Mouse (Mus musculus) spleen, postnatal 4 days (tissue): ENCODE measurements at regions not wholly inside any gene's neighbourhood (a gene's known extent, or its start where the extent isn't known, plus 50 kb on each side); places are given as distances from the start of the nearest gene placed in this dataset.
"Not testable (repeated sequence)": the region's sequence is repeated elsewhere in the genome, so short reads cannot be mapped to it uniquely, and the experiment has no call there.

Source experiments
- DNase-seq, 2 experiments: peaks; one replicate each; pipeline ENCODE4 v3.0.0; 2022; ENCODE audit warnings: low spot score in 2 of 2

DNA sequence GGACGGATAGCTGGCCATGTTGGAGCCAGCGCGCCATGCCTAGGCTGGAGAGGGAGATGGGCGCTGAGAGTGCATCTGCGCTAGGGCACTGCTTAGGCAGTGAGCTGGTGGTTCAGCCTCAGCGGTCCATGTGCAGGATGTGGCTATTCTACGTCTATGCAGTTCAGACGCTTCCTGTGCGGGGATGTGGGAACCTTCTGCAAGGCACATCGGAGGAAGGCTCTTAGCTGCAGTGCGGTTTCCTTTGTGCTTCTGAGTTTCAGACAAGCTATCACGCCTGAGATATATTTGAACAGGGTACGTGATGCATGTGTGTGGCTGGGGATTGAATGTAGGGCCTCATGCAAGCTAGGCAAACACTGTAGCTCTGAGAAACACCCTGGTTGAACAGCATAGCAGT, 54.4 kb upstream of the Lrpprc start:
- peak in 1 of 2 experiments; percentile 27 for DNase-seq

DNA sequence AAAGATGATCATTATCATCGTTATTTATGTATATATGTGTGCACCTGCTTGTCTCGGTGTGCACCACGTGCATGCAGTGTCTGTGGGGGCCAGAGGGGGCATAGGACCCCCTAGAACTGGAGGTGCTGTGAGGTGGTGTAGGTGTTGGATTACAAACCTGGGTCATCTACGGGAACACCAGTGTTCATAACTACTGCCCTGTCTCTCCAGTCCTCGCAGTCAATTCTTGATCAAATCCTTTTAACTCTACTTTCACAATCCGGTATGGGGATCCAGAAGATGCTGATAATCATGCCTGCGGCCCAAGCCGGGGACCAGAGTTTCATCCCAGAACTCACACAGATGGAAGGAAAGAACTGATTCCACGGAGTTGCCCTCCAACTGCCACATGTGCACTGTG, 55.6 kb upstream of the Lrpprc start:
- DNase-seq, result no peak

DNA sequence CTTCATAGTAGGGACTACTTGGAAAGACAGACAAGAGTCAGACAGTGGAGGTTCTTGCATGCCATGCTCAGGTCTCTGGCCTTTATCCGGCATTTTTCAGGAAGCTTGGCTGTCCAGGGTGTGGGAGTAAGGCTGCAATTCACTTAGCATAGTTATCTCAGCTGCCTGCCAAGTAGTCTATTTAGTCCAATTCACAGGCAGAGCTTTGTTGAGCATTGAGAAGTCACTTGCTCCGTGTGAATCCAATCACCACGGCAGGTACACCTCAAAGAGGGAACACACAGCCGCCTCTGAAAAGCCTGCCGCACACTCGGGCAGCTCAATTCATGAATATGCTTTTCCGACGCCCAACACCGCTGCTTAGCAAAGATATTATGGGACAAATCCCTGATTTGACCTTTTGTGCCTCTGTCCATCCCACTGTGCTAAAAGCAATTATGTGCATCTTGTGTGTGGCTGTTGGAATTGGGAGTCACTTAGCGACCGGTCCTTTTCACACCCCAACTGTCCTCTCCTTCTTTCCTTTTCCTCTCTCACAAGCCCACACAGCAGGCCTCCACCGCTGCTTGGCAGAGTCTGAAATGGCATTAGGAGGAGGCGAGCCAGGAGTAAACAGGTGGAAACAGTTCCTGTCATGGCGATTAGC, 57.9 kb upstream of the Lrpprc start:
- DNase-seq, result no peak

DNA sequence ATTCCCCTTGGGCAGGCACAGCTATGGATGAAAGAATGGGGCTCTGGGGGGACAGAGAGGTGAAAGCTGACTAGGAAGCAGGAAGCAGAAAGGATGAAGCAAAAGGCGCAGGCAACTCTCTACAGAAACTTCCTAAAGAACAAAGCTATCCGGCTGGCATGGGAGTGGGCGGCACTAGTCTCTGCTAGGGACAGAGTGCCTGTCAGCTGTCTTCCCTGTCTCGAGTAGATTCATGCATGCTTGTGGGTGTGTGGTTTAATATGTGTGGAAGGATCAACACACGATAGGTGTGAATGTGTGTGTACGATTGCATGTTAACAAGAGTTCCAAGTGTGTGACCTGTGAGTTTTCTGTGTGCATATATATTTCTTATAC, 58.4 kb upstream of the Lrpprc start:
- DNase-seq, result no peak

DNA sequence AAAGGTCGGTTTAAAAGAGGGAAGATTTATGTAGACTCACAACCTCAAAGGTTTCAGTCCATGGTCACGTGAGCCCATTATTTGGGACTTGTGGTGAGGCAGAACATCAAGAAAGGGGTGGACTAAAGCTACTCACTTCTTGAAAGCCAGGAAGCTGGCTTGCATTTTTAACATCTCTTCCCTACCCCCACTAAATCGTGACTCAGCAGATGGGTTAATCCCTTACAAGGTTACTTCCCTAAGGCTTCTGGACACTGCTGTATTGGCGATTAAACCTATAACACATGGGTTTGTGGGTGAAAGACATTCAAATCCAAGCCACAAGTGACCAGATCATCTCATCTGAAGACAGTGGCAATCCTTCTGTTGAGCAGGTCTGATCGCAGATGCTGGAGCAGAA, 59.9 kb upstream of the Lrpprc start:
- no peak for DNase-seq

DNA sequence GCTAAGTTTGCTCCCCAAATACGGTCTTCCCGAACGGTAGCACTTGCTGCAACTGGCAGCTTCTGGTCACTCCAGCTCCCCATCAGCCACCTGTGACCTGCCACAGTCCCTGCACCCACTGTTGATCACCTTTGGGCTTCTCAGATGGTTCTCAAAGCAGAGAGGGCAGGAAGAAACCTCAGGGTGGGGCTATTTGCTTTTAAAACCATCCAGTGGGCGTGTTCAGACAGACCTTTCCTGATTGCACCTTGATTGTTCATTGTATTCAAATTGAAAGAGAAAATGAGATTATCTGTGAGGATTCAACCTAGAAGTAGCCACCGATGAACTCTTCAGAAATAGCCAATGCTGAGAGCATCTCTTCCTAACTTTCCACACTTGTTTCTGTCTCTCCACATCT, 60.3 kb upstream of the Lrpprc start:
- no peak for DNase-seq

DNA sequence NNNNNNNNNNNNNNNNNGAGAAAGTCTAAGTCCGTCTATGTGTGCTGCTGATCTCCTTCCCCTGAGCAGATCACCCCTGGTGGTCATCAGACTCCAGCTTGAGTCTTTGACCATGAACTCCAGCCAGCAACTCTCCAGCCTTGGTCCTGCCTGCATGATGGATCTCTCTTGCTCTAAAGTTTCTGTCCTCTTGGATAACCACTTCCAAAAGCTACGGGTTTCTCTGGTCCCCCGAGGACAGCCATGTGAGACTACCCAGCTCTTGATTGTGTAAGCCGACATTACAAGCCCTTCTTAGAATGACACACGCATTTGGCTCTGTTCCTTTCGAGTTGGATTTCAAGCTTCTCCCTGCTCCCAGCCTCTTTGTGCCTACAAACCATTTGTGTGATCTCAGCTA, 66.4 kb upstream of the Lrpprc start:
- DNase-seq, result no peak

DNA sequence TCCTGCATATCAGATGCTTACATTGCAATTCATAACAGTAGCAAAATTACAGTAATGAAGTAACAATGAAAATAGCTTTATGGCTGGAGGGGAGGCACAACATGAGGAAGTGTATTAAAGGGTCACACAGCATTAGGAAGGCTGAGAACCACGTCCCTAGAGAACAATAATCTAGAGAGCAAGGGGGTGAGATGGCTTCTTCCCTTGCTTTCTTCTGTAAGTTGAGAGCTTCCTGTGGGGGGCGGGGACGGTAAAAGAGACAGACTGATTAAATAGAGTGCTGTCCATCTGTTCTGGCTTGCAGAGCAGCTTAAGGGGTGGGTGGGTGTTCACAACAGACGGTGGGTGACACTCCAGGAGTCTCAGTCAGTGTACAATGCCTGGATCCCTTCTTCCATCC, 68.2 kb upstream of the Lrpprc start:
- DNase-seq, result no peak

DNA sequence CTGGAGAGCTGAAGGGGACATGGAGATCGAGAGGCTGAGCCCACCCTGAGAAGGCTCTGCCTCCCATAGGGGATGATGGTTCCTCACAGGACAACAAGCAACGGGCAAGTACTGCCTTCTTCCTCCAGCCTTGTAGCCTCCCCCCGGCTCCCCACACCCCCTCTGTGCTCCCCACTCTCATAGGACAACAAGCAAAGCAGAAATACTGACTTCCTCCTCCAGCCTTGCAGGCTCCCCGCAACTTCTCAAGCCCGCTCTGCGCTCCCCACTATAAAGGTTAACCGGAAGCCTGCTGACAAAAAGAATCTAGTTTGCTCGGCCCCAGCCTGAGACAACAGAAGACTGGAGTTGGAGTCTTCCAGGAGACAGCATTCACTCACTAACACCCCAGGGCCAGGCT, 69.3 kb upstream of the Lrpprc start:
- DNase-seq, result no peak

DNA sequence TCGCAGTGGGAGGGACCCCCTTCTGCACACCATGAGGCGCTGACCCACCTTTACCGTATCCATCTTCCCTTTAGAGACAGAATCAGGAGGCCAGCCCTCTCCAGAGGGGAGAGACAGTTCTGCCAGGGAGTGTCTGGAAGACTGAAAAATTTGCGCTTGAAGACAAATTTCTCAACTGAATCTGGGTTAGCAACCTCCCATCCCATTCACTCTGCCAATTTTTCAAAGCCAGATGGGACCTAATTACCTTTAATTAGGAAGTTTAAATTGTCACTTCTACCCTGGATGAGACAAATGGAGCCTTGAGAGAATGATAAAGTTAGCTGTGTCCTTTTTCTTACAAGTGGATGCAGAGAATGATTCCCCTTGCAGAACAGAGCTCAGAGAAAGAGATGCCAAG, 70.2 kb upstream of the Lrpprc start:
- no peak for DNase-seq

DNA sequence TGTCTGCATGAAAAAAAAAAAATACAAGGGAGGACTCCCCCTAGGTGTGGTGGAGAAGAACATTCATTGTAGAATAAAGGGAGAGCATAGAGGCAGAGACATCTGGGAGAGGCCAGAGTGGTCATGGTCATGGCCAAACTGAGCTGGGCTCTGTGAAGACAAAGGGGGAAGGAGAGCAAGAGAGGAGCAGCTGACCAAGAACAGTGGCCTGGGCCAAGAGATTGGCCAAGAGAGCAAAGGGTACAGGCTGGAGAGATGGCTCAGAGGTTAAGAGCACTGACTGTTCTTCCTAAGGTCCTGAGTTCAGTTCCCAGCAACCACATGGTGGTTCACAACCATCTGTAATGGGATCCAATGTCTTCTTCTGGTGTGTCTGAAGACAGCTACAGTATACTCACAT, 73.6 kb upstream of the Lrpprc start:
- DNase-seq, result not testable (repeated sequence)

DNA sequence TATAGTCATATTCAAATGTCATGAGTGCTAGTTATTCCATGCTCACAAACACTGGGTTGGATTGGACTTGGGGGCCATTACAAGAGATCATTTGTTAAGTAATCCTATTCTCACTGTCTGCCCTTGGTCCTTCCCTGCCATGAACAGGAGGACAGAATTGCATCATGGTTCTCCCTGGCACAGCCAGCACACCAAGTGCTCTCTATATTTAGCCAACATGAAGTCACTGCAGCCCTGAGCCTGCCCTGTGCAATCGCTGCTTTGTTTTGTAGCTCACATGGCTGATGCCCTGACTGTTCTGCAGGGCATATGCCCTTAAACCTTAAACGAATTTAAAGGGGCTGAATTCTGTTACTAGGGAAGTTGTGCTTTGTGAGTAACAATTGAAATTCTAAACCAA, 74.6 kb upstream of the Lrpprc start:
- no peak for DNase-seq

DNA sequence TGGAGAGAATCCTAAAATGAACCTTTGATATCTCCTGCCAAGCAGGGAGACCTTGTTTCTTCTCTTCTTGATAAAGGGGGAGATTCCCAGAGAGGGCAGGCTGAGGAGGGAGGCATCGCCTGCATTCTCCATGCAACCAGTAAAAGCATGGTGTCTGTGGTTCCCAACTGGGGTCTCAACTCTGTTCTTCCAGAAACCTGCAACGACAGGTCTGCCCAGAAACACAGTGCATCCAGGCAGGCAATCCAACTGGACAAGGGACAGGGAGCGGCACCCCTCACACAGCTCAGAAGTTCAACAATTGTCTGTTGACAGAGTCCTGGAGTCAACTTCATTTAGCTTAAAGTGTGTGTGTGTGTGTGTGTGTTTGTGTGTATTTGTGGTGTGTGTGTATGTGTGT, 75.0 kb upstream of the Lrpprc start:
- DNase-seq, result no peak

DNA sequence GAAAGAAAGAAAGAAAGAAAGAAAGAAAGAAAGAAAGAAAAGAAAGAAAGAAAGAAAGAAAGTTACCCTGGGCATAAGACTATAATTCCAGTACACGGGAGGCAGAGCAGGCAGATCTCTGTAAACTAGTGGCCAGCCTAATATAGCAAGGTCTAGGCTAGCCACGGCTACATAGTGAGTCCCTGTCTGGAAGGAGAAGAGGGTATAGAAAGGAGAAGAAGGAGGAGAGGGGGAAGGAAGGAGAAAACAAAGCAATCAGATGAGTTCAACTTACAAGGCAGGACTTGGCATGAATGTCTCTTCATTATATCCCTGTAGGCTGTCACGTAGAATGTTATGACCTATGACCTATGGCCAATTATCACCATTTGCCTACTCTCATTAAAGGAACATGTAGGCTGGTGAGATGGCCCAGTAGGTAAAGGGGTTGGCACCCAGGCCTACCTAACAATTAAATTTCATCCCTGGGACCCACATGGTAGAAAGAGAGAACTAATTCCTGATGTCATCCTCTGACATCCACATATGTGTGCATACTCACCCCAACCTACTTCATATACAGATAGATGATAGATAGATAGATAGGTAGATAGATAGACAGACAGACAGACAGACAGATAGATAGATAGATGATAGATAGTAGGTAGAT, 78.6 kb upstream of the Lrpprc start:
- DNase-seq, result no peak

DNA sequence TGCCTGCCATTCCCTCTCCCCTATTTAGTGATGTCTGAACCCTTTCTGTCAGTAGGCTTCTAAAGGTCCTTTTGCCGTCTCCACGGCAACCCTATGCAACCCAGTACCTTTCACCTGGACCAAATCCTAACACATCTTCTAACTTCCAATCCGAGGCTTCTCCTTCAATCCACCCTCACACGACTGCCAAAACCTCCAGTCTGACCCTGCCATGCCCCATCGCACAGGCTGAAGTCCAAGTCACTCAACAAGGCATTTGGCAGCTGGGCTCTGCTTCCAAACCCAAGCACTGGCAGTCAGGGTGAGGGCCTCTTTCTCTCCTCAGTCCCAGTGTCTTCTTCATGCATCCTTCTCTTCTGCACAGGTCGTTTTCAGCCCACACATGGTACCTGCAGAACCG, 83.0 kb upstream of the Lrpprc start:
- no peak for DNase-seq

DNA sequence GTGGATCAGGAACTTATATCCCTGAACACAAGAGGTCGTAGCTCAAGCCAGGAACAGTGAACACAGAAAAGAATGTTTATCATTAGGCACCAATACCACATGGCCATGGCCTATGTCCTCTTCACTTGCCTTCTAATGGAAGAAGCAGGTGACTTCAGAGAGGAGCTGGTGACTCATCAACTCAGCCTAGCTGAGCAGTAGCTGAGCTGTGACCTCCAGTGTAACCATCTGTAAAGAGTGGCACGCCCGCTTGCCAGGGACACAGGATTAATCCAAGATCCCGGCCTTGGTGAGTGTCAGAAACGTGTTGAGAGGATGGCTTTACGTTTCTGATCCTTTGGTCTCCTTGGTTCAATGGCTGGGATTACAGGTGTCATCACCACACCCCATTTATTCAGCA, 82.0 kb upstream of the Ppm1b start:
- no peak for DNase-seq

DNA sequence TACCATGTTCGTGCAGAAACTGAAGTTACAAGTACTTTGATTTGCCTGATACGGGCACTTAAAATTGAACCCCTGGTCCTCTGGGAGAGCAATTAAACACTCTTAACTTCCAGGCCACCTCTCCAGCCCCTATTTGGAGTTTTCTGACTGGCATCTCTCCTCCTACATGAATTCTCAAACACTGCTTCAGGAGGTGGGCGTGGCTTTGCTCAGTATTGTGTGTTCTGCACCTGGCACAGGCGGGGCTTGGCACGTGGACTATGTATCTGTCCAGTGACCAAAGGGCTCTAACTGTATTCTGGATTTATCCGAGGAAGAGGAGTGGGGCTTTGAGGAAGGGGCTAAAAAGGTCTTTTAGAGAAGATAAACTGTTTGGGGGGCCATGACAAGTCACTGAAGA, 81.5 kb upstream of the Ppm1b start:
- no peak for DNase-seq

DNA sequence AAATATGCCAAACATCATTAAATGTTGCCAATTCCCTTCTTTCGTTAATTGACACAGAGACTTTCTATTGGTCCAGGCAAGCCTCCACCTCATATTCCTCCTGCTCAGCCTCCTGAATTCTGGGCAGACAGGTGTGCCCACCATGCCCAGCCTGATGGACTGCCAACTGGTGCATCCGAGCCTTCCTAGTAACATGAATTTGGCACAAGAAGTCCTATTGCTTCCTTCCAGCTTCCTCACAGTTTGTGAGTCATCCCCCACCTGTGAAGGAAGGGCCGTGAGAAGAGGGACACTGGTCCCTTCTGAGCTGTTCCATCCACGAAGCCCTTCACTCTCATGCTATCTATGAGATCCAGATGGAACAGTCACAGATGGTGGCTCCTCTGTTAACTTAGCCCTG, 80.5 kb upstream of the Ppm1b start:
- no peak for DNase-seq

DNA sequence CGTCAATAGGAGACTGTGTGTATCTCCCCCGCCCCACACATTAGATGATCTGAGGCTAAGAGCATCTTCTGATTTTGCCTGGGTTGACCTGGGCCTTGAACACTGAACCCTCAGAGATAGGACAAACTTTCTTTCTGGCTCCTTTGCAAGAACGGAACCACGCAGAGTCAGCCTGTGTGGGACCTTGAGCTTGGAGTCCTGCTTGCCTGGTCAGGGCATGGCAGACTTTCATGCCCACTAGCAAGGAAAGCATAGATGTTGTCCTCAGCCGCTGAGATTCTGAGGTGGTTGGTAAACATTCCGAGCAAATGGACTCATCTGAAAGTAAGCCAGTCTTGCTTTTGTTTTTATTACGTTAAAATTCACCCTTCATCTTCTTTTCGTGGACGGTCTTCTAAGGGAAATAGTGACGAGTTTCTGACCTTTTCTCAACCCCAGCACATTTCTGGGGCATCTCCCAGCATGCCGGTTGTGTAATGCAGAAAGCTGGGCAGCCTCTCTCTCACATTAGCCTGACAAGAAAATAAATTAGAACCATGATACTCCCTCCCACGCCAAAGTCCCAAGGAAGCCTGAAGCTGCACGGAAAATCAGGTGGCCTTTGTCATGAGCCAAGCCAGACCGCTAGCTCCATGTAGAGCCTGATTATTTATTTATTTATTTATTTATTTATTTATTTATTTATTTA, 79.2 kb upstream of the Ppm1b start:
- no peak for DNase-seq

DNA sequence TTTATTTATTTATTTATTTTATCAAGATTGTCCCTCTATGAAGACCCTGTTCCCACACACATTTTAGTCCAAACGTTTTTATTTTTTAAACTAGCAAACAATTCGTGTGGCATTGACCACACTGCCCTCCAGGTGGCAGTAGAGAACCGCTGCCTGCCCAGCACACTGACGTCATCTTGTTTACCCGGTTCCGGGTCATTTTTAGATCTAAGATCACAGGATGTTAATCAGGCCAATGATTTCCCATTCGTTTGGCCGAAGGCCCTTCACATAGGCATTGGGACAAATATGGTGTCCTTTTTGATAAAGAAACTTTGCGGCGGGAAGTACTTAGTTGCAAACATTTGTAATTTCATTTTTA, 78.7 kb upstream of the Ppm1b start:
- DNase-seq, result peak; percentile 75 to 88

DNA sequence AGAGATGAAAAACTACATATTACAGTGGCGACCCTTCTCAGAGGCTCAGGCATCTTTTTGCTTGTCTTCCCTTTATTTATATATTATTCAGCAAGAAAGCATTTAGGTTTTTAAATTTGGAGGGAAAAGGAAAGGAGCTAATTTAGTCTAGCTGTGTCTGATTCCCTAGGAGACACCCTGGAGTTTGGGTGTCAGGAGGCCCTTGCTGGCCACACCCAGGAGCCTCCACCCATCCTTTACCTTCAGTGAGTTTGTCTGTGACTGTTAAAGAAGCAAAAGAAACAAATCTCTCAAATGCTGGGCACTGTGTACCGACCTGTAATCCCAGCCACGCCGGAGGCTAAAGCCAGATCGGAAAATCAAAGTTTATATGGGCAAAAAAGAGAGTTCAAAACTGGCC, 78.2 kb upstream of the Ppm1b start:
- no peak for DNase-seq

DNA sequence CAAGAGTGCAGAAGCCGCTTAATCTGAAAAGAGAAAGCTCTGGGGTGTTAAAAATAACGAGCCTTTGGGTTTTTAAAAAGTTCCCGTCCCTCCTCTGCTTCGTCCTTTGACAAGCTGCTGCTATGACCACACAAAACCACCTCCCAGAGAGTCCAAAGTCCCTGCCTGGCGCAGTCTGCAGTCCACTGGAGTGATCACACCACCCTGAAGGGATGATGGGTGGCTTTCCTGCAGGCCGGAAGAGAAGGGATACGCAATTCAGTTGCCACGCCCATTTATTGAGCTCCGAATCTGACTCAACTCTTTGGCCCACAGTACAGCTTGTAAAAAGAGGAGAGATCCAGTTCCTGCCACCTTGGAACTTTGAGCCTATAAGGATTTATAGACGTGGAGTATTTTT, 77.4 kb upstream of the Ppm1b start:
- DNase-seq, result no peak

DNA sequence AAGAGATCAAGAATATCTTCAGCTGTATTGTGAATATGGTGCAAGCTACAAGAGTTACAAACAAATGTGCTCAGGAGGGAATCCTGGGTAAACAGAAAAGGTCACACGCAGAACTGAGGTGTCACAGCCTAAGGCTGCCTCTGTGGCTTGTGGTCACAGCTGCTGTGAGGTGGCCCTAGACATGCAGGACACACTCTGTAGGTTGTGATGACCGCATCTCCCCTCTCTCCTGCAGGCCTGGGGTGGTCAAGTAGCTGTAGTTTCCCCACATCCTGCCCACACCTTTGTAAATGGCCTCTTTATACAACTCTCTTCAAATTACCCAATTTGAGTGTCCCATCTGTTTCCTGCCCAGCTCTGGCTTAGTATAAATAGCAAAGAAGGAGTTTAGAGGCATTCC, 75.6 kb upstream of the Ppm1b start:
- no peak for DNase-seq

DNA sequence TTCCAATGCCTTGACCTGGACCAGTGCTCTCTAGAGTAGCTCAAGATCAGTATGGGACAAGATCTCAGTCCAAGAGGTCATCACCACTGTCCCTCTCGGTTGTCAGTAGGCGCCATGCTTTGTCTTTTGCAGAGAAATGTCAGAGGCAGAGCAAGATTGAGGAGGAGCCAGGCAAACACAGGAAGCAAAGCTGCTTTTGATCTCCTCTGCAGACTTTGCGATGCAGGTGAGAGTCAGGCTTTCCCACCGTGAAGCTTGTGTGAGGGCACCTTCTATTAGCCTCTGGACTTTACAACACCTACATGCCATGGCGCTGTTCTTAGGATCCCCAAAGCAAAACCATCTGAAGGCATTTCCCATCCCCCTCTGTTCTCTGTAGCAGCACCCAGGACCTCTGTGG, 68.0 kb upstream of the Ppm1b start:
- DNase-seq, result no peak
